Mouse (Mus musculus): ENCODE data around the gene Tuba1b. TPM values are rescaled to one million over a fixed set of nuclear protein-coding genes. Genes with fewer than 3 reads are reported as not detected.

Gene Tuba1b
- polyA plus RNA-seq, 1 experiment: 694 TPM

DNA sequence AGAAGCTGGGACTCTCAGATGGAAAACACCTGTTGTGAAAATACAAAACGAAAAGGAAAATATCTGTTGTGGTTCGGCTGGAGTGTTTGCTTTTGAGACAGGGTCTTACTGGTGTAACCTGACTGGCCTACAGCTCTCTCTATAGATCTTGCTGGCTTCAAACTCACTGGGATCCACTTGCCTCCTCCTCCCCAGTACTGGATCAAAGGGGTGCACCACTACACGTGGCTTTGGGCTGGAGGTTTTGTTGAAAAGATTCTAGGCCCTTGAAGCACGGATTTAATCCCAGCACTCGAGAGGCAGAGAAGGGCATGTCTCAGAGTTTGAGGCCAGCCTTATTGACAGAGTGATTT lies 52.7 kb downstream of the Tuba1b start:
- 22% methylated on average over 5 of the region's 5 CpGs for WGBS
- Histone ChIP-seq H3K27ac (ENCODE audit: insufficient read depth, low read length) (no peak overlapping the region), H3K4me1 (ENCODE audit: control insufficient read depth, insufficient read depth, insufficient read length) (peaks cover 3% of the 10 kb centered on the region; the same call in 1 of the 2 replicates), H3K27me3 (ENCODE audit: control insufficient read depth, insufficient read depth, low read length) (no peaks in the 10 kb centered on the region), H3K36me3 (ENCODE audit: control insufficient read depth, insufficient read depth, low read length) (no peaks in the 10 kb centered on the region), H3K4me3 (ENCODE audit: extremely low read depth, insufficient read depth, insufficient read length) (no peak overlapping the region)
- TF ChIP-seq POLR2A (IDR thresholded peaks at IDR 0.05; ENCODE audit: low read depth, low read length): no peak
- no peak for TF ChIP-seq CTCF (IDR thresholded peaks at IDR 0.05; ENCODE audit: extremely low read depth, insufficient read depth, insufficient read length, insufficient replicate concordance)
- no peak for DNase-seq (ENCODE audit: low read depth in 1 of 2, low spot score in 2 of 2)

Other genes with a start within 250 kb of the Tuba1b start
- gene Ccdc65, start 226.4 kb downstream of the Tuba1b start, polyA plus RNA-seq (2012; rRNA removed): not detected in 2 replicates
- gene Fkbp11, start 206.4 kb downstream of the Tuba1b start, polyA plus RNA-seq (2012; rRNA removed): 16.7 and 18.1 TPM in 2 replicates
- 65.2 and 70.5 TPM in 2 replicates for gene Arf3, start 171.4 kb downstream of the Tuba1b start, polyA plus RNA-seq (2012; rRNA removed)
- gene Wnt10b, start 156.4 kb downstream of the Tuba1b start, polyA plus RNA-seq (2012; rRNA removed): 0.78 and 0.93 TPM in 2 replicates
- gene Wnt1, start 144.7 kb downstream of the Tuba1b start, polyA plus RNA-seq (2012; rRNA removed): not detected in 2 replicates
- 0.20 and 0.39 TPM in 2 replicates for gene Ddn, start 125.1 kb downstream of the Tuba1b start, polyA plus RNA-seq (2012; rRNA removed)
- 42.2 and 45.1 TPM in 2 replicates for gene Prkag1, start 103.0 kb downstream of the Tuba1b start, polyA plus RNA-seq (2012; rRNA removed)
- gene Kmt2d, start 63.4 kb downstream of the Tuba1b start, polyA plus RNA-seq (2012; rRNA removed): 55.6 and 58.7 TPM in 2 replicates
- 5.4 and 6.0 TPM in 2 replicates for gene Rhebl1, start 40.0 kb downstream of the Tuba1b start, polyA plus RNA-seq (2012; rRNA removed)
- gene Dhh, start 36.0 kb downstream of the Tuba1b start, polyA plus RNA-seq (2012; rRNA removed): 1.6 and 2.3 TPM in 2 replicates
- gene Lmbr1l, start 16.3 kb downstream of the Tuba1b start, polyA plus RNA-seq (2012; rRNA removed): 112 and 191 TPM in 2 replicates
- gene Gm49450, start 19.0 kb upstream of the Tuba1b start, polyA plus RNA-seq (2012; rRNA removed): 16.3 and 63.6 TPM in 2 replicates
- gene Tuba1a, start 19.1 kb upstream of the Tuba1b start, polyA plus RNA-seq (2012; rRNA removed): 116 and 126 TPM in 2 replicates
- gene Tuba1c, start 95.3 kb upstream of the Tuba1b start, polyA plus RNA-seq (2012; rRNA removed): 119 and 126 TPM in 2 replicates
- 0.99 and 1.4 TPM in 2 replicates for gene Prph, start 120.6 kb upstream of the Tuba1b start, polyA plus RNA-seq (2012; rRNA removed)
- 5.9 and 7.5 TPM in 2 replicates for gene Troap, start 140.0 kb upstream of the Tuba1b start, polyA plus RNA-seq (2012; rRNA removed)
- gene C1ql4, start 153.3 kb upstream of the Tuba1b start, polyA plus RNA-seq (2012; rRNA removed): not detected in 2 replicates
- gene Dnajc22, start 158.6 kb upstream of the Tuba1b start, polyA plus RNA-seq (2012; rRNA removed): 0.35 and 0.60 TPM in 2 replicates
- 1.5 and 2.2 TPM in 2 replicates for gene Spats2, start 191.4 kb upstream of the Tuba1b start, polyA plus RNA-seq (2012; rRNA removed)

Data from spleen, adult 2 months (tissue).